Mouse (Mus musculus) layer of hippocampus, adult 11-12 months (tissue): ENCODE results near the gene Calhm3.

Source experiments
- DNase-seq: peaks from one replicate; pipeline ENCODE4 v3.0.0; 2022; ENCODE audit warnings: low spot score

Calhm3 gene

DNA sequence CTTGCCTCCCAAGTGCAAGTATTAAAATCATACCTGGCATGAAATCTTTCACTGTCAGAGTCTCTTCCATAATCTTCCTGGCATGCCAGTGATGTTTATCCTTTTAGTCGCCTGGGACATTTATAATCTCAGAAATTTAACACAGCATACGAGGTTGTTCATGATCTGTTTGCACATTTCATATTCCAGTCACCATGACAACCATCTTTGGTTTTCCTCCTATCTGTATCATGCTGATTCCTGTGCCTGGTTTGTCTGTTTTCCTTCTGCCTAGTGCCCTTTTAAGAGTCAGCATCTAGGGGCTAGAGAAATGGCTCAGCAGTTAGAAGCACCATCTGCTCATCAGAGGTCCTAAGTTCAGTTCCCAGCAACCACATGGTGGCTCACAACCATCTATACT lies 38.9 kb downstream of the Calhm3 start:
- no peak for DNase-seq

DNA sequence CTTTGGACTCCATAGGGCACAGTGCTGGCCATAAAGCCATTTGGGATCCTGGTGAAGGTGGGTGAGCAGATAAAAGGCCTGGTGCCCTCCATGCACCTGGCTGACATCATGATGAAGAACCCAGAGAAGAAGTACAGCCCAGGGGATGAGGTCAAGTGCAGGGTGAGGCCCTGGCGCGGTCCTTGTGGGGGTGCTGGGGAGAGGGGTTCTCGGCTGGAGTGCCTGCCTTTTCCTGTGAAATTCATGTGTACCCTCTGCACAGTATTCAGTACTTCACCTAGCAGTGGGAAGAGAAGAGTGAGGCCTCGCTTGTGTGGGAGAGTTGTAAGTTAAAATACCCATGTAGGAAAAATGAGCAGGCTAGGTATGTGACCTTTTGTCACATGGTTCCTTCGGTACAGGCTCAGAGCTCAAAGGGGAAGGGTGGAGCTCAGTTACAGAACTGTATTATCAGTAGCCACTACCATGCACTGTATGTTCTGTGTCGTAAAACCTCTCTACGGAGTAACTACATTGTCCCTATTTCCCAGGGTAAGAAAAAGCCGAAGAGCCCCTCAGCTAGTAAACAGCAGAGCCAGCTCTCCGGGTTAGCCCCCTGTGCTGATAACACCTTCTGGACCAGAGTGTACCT lies 52.8 kb downstream of the Calhm3 start:
- DNase-seq, result no peak
